Mouse (Mus musculus) adrenal gland, adult (tissue): Measurements from ENCODE around the gene Shisa5.

Experiments used
- DNase-seq, 2 experiments: peaks; one replicate each; pipeline ENCODE4 v3.0.0; 2022 to 2023; ENCODE audit warnings: low spot score in 1 of 2; ENCODE audit not compliant: inconsistent age in 2 of 2

Gene Shisa5

GRCm38 (mm10) chr9:109090446-109090845, 52.1 kb downstream of the Shisa5 start:
- peak in 1 of 2 experiments; percentile 24 for DNase-seq

GRCm38 (mm10) chr9:109091802-109092201, 53.4 kb downstream of the Shisa5 start:
- peak in 1 of 2 experiments; percentile 26 for DNase-seq

GRCm38 (mm10) chr9:109092799-109093198, 54.4 kb downstream of the Shisa5 start:
- DNase-seq, result no peak

DNA sequence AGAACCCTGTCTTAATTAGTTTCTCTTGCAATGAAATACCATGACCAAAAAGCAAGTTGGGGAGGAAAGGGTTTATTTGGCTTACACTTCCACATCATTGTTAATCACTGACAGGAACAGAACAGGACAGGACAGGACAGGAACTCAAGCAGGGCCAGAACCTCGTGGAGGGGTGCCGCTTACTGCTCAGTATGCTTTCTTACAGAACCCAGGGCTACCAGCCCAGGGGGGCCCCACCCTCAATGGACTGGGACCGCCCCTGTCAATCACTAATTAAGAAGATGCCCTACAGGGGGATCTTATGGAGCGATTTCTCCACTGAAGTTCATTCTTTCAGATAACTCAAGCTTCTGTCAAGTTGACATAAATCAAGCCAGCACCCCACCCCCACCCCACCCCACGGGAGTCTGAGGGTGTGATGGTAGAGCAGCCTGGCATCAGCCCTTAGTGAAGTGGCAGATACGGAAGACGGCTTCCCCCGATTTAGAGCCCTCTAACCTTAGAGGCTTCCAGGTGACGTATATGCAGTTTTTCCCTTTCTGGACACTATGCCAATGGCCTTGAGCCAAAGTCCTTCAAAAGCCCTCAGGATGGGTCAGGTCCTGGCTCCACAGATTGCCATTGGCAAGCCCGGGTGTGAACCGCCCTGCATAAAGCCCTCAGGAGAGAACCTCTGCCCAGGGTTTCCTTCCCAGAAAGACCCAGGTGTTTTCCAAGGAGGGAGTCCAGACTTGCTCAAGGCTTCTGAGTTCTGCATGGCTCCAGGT, 55.6 kb downstream of the Shisa5 start:
- DNase-seq, result peak; percentile 64 to 86

- DNase-seq, result no peak
Measured at GRCm38 (mm10) chr9:109094553-109095136, 56.3 kb downstream of the Shisa5 start.

DNA sequence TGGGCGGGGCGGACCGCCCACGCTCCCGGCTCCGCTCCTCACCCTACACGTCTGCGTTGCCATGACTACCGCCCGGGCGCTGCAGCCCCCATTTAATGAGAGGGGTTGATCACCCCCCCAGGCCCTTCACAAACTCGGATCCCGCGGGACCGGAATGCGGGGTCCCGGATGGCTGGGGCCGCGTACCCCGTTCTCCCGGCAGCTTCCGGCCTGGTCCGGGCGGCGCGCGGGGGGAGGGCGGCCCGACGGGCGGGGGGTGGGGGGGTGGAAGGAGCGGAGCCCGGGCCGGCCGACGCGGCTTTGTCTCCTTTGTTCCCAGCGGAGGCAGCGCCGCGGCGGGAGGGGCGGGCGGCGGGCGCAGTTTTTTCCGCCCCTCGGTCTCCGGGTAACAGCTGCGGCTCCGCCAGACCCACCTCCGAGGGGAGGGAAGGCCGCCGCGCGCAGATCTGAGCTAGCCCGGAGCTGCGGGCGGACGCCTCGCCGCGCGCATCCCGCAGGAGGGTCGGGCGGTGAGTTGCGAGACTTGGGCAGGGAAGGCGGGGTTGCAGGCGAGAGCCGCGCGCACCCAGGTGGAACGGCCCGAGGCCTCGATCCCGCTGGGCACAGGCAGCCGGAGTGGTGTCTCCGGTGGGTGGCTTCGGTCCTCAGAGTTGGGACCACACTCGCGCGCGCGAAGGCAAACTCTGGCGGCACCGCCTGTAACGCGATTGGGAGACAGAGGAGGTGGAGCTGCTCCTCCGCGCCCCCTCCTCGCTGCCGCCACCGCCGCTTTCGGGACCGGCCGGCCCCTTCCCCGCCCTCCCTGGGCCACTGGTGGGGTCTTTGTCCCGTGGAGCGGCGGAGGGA, 57.0 kb downstream of the Shisa5 start, which contains the start of gene Plxnb1:
Plxnb1 (plus strand) TSS at position 253 of the 846 bp plus-strand sequence.
- peak; percentile 84 to 93 for DNase-seq

GRCm38 (mm10) chr9:109096251-109096661, 57.9 kb downstream of the Shisa5 start:
- peak; percentile 59 to 86 for DNase-seq

DNA sequence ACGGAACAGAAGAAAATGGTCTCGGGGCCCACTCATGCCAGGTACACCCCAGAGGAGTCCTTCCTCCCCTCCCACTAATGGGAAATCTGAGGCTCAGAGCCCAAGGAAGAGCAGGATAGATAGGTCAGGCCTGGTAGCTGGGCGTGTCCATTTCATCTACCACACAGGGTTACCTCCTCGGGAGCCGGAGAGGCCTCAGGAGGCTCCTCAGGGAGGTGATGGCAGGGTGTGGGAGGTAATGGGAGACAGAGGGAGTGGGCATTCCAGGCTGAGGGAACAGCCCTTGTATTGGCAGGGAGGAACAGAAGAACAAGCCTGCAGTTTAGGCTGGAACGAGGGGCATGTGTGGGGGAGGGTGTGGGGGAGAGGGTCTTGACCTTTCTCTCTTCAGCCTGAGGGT, 58.5 kb downstream of the Shisa5 start:
- DNase-seq, result peak; percentile 57 to 84

GRCm38 (mm10) chr9:109097291-109097690, 58.9 kb downstream of the Shisa5 start:
- peak in 1 of 2 experiments; percentile 78 for DNase-seq

DNA sequence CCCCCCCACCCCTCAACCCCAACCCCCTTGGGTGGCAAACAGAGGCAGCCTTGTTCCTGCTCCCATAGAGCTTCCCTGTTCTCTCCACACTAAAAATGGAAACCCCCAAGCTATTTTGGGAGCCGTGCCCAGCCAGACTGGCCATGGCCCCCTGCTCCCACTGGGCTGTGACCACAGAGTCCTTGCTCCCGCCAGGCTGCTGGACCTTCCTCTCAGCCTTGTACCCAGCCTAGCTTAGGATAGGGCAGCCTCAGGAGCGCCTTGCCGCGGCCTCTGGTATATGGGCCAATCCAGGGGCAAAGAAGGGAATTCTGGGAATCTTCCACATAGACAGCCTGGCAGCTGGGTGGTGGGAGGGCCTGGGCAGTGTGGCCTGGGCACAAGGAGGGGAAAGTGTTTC, 59.5 kb downstream of the Shisa5 start:
- peak; percentile 79 to 92 for DNase-seq

GRCm38 (mm10) chr9:109098366-109098765, 60.0 kb downstream of the Shisa5 start:
- DNase-seq, result no peak

DNA sequence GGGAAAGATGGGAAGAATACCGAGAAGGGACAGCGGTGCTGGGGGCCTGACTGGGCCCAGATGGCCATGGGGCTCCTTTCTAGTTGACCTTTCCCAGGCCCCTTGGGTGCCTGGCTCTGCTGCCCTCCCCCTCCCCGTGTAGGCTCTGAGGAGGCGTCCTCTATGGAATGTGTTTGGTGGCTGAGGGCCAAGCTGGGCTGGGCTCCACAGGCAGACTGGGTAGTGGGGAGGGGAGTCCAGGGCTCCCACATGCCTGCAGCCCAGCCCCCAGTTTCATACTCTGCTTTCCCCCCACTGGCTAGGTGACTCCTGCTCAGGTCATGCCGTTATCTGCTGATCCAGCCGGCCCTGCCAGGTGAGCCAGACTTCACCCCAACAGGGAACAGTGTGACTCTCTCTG, 60.6 kb downstream of the Shisa5 start:
- DNase-seq, result peak; percentile 82 to 91

DNA sequence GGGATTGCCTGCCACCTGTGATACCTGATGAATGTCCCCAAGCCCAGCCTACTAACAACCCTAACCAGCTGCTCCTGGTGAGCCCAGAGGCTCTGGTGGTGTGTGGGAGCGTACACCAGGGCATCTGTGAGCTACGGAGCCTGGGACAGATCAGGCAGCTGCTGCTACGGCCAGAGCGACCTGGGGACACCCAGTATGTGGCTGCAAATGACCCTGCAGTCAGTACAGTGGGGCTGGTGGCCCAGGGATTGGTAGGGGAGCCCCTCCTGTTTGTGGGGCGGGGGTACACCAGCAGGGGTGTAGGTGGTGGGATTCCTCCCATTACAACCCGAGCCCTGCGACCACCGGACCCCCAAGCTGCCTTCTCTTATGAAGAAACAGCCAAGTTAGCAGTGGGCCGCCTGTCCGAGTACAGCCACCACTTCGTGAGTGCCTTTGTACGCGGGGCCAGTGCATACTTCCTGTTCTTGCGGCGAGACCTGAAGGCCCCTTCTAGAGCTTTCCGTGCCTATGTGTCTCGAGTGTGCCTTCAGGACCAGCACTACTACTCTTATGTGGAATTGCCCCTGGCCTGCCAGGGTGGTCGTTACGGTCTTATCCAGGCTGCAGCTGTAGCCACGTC, 62.1 kb downstream of the Shisa5 start:
- DNase-seq, result peak; percentile 21 to 70

DNA sequence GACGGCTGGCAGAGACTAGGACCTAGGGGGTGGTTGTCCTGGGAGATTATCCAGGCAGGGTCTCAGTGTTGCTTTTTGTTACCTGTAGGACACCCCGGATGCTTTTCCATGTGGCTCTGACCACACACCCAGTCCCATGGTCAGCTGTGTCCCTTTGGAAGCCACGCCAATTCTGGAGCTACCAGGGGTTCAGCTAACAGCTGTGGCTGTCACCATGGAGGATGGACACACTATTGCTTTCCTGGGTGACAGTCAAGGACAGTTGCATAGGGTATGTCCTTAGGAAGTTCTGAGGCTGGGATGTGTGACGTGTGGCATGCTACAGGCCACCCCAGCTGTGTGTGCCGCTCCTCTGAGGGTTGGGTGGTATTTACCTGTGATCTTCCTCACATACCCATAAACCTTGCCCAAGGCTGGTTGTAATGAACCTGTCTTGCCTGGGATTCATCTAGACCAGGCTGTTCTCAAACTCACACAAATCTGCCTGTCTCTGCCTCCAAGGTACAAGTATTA, 63.6 kb downstream of the Shisa5 start:
- peak; percentile 43 to 82 for DNase-seq

DNA sequence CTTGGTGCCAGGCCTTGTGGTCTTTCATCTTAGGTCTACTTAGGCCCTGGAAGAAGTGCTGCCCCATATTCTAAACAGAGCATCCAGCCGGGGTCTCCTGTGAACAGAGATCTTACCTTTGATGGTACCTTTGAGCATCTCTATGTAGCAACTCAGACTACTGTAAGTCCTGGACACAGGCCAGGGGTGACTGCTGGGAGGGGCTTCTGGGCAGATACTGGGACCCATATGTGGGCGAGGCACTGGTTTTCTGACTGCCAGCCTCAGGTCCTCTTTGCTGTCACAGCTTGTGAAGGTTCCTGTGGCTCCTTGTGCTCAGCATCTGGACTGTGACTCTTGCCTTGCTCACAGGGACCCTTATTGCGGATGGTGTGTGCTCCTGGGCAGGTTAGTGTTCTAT, 64.2 kb downstream of the Shisa5 start:
- DNase-seq, result peak in 1 of 2 experiments; percentile 60

GRCm38 (mm10) chr9:109103250-109103649, 64.9 kb downstream of the Shisa5 start:
- DNase-seq, result peak; percentile 96 to 97

GRCm38 (mm10) chr9:109104083-109104482, 65.7 kb downstream of the Shisa5 start:
- DNase-seq, result peak; percentile 56 to 80

- DNase-seq, result peak; percentile 78 to 89
Measured at GRCm38 (mm10) chr9:109105011-109105410, 66.6 kb downstream of the Shisa5 start.

DNA sequence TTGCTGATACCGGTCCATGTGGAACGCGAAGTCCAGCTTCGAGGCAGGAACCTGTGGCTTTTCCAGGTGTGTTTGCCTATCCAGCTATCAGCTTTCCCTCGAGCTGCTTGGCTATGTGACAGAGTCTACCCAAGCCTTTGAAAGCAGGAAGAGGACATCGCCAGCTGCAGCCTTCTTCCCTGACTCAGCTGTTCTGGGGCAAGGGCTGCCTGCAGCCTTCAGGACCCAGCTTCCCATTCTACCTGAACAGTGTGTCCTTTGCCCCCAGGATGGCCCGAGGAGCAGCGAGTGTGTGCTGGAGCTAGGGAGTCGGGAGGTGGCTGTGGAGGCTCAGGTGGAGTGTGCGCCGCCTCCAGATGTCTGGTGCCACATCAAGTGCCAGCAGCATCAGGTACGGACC, 67.3 kb downstream of the Shisa5 start:
- peak in 1 of 2 experiments; percentile 24 for DNase-seq

GRCm38 (mm10) chr9:109107341-109107740, 69.0 kb downstream of the Shisa5 start:
- no peak for DNase-seq
